Mouse (Mus musculus) ZHBTc4 (cell line): ENCODE measurements at regions not wholly inside any gene's neighbourhood (a gene's known extent, or its start where the extent isn't known, plus 50 kb on each side); places are given as distances from the start of the nearest gene placed in this dataset.
"Not testable (repeated sequence)": the region's sequence is repeated elsewhere in the genome, so short reads cannot be mapped to it uniquely, and the experiment has no call there.

Source experiments
- DNase-seq: peaks from one replicate; pipeline ENCODE4 v3.0.0-alpha.2; 2011; ENCODE audit warnings: low read depth, low spot score

DNA sequence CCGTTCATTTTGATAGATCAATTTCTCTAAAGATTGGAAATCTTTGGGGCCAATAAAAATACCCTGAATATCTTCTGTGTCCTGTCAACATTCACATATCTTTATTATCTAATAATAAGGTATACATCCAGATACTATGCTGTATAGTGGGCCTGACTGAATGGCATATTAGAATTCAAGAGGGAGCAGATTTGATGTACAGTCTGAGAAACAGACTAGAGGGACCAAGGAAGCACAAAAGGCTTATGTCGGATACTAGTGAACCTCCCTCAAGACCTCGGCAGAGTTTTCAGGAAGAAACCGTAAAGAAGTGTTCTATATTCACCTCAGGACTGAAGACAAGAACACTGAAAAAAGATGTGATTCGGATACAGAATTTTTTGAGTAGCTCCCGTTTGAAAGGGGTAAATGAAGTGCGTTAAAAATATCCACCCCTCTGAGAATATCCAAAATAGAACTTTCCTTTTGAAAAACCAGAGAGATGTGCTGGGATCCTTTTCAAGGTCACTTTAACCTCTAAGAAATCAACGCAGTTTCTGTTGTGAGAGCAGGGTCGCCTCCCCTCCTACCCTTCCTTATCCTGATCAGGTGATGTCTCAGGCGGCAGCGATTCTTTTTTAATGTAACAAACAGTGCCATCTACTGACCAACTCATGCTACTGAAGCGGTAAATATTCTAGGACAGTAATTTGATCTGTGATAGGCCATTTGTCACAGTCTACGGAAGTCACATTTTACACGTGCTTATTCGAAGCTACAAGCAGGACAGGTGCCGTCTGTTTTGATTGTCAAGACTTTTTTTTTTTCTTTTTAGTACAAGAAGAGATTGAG, 485.1 kb upstream of the Hsf2 start:
- DNase-seq: peak; percentile 66

DNA sequence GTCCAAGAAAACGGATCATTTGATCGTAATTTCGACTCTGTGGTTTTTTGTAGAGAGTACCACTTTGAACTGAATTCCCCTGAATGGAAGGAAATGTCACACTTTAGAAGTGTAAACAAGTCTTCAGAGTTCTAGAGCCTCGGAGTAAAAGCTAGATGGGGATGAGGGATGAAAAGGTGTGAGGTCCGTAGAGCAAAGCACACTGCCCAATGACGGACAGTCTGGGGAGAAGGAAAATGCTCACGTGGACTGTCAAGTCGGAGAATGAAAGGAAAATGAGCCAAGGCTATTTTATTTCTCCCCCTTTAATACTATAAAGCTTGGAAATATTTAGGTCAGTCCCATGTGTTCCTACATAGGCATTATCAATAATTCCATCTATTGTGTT, 484.5 kb upstream of the Hsf2 start:
- no peak for DNase-seq

DNA sequence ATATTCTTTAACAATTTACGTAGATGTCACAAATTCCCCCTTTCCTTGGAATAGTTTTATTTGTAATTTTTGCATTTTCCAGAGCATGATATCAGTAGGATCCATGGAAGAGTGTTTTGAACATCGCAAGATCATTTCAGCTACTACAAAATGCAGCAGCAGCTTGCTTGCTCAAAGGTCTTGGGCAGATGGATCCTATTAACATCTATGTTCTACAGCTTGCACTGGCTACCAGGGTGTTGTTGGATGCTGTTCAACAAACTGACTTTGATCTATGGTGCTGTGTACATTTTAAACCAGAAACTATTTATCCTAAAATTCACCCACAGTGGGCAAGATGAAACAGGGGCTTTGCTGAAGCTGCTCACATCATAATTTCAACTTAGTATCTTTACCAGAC, 448.5 kb upstream of the Hsf2 start:
- no peak for DNase-seq

DNA sequence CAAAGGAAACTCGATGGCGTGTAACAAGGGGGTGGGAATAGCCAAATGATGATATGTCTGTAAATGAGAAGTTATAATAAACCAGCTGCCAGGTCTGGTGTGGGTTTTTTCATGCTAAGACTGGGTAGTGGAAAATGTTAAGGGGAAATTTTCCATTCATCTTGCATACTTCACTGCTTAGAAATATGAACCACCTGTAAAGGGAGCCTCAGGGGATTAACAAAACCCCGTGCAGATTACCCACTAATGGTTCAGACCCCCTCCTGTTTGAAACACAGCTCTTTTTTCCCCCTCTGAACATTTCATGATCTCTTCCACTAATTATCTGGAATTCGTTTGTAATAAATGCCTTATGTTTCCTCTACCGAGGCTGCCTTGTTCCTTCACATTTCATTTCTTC, 446.0 kb upstream of the Hsf2 start:
- DNase-seq: no peak

DNA sequence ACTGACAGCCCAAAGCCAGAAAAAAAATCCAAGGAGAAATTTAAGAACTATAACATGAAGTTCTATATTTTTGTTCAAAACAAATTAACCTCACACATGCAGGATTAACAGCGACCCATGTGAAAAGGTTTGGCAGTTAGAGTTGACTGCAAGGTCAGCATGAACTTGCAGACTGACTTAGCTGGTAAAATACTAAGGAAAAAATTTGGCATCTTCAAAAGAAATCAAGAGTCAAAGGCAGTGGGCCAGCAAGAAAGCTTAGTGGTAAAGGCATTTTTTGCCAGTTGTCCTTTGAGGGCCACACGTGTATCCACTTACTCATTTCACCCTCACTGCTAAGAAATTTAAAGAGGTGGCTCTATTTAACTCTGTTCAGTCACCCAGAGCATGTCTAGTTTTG, 440.2 kb upstream of the Hsf2 start:
- DNase-seq: no peak

DNA sequence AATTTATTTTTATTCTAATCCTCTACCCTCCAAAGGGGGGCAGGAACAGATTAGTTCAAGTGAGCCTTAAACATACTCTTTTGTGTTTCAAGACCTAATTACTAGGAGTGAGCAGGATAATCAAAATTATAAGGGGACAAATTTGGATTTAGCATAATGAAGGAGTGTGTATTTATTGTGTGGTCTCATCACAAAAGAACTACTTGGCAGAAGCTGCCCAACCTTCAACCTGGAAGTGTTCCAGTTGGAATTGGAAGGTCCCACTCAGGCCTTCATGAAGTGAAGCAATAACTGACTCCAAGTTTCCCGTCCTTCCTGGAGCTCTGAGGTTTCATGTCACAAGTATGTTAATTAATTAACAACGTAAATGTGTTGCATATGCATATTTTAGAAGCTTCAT, 439.3 kb upstream of the Hsf2 start:
- DNase-seq: no peak

DNA sequence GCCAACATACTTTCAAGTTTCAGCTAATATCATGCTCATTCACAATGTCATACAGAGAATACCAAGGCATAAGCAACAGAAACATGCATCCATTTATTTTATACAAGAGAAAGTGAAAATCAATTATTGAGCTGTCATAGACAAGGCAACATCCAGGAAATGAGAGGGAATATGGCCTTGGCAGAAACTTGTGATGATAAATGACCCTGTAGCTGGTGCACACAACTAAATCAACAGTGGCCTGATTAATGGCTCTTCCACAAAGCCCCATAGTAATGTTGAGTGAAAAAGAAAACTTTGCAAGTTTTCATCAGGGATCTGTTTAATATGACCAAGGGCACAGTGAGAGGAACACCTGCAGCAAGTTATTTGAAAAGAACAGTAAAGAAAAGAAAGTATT, 438.5 kb upstream of the Hsf2 start:
- no peak for DNase-seq

DNA sequence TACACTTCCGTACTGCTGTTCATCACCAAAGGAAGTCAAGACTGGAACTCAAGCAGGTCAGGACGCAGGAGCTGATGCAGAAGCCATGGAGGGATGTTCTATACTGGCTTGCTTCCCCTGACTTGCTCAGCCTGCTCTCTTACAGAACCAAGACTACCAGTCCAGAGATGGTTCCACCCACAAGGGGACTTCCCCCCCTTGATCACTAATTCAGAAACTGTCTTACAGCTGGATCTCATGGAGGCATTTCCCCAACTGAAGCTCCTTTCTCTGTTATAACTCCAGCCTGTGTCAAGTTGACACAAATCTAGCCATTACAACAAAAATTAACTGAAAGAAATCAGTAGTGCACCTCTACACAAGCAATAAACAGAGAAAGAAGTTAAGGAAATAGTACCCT, 432.8 kb upstream of the Hsf2 start:
- DNase-seq: not testable (repeated sequence)

DNA sequence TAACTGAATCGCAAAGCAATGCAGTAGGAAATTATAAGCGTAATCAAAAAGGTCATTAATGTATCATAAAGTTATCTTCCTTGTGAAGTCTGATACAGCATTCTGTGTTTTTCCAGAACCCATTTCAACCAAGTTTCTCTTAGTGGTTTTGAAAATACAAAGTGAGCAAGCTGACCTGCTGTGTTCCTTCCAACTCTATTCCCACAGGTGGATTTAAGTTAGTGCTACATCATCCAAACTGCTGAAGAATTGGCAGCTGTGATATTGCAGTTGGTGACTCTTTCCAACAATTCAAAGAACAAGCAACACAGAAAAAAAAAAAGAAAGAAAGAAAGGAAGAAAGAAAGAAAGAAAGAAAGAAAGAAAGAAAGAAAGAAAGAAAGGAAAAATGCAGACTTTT, 396.1 kb upstream of the Hsf2 start:
- no peak for DNase-seq

DNA sequence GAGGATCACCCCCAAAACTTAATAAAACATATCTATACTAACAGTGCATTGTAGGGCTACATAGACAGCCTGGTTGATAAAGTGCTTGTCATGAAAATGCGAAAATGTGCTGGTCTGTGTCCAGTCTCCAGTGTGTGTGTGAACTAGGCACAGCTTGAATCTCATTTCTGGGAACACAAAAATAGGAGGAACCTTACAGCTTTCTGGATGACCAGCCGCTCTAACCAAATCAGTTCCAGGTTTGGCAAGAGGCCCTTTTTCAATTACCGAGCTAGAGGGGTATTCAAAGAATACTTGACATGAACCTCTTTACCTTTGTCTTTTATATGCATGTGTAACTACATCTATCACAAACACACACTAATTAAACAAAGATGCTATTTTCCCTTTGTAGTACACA, 390.3 kb upstream of the Hsf2 start:
- no peak for DNase-seq

DNA sequence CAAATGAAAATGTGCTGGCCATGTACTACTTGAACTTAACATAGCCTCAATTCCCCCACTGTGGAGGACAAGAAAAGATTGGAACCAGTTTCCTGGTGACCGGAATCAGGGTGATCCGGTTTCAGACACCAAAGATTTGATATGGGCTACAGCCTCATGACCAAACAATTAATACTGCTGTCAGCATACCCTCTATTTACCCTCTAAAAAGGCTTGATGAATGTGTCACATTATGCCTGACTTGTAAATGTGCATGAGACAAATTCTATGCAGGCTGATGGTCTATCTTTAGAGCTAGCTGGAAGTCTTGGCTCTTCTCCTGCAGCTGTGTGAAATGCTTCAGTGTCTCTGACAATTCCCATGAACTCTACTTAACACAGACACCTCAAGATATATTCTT, 372.8 kb upstream of the Hsf2 start:
- DNase-seq: no peak

DNA sequence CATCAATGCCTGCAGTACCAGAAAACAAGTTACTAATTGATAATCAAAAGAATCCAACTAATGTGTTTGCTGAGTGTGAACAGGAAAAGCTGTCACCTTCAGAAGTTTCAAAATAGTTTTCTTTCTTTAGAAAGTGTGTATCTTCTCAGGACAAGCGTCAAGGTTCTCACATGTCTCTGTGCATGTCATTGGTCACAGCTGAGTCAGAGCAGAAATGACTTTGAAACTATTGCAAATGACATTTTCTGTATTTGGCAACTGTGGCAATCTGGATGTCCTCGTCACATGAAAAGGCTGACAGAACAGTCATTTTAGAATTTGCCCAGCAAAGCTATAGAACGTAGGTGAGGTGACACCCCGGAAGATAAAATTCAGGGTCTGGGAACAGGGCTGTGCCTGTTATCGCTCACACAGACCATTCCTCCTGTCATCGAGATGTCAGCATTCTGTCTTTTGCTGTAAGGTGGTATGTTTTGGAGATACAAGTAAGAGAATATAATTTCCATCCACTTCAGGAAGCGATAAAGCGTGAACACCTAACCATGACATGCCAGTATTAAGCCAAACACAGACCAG, 371.4 kb upstream of the Hsf2 start:
- DNase-seq: no peak

DNA sequence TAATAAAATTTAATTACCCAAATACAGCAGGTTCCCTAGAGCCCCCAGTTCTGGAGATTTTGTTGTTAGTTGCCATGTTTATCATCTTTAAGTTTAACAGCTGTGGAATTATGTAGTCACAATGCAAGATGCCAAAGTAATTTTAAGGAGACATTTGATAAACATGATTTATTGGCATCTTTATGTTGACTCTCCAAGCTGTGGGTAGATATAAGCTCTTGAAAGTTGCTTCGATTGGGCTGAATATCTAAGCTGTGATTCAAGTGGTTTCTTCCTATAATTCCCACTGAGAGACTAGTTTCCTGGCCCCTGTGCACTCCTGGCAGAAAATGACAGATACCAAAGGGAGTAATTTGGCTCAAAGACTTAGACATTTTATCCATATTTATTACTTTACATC, 364.7 kb upstream of the Hsf2 start:
- DNase-seq: no peak

DNA sequence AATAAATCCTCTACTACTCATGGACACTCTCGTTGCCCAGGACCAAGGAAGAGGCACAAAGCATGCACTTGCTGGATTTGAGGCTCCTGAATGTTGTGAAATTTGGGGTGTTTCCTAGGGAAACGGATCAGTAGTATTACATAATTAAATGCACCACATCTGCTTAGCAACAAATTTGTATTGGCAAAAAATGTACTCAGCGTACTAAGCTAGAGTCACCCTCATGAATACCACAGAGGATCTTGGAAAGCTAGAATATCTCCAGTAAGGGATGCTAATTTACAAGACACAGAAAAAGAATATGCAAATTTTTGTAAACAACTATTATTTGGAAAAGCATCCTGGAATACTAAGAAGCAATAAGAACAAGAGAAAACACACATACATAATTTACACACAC, 359.0 kb upstream of the Hsf2 start:
- DNase-seq: no peak

DNA sequence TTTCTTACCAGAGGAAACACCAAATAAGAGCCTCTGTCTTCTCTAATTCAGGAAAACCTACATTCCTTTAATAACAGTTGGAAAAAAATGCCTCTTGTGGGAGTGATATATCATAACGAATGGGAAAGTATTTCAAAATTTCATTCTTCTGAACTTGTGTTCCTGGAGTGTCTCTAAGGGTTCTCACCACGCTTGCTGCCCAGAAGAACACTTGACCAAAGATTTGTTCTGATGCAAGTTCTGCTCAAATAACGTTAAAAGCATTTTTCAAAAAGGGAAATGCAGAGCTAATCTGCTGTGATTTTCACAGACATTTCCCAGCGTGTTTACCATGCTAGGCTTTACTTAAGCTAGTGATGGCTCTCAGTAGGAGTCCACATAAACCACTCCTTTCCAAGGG, 329.8 kb upstream of the Hsf2 start:
- no peak for DNase-seq

DNA sequence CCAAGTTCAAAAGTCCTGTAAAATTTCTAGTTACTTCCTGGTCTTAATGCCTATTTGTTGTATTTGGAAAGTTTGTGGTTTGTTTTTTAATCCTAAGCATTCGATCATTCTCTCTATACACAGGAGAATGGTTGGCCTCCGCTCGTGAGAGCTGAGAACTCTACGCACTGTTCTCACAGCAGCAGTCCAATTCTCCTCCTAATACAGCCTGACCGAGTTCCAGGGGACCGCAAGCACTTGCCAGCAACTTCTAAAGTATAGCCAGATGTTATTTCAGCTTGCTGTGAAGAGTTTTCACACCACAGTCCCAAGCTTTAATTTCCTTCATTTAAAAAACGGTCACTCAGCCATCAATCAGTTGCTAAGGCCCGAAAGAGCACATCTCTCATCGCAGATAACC, 329.3 kb upstream of the Hsf2 start:
- DNase-seq: no peak

DNA sequence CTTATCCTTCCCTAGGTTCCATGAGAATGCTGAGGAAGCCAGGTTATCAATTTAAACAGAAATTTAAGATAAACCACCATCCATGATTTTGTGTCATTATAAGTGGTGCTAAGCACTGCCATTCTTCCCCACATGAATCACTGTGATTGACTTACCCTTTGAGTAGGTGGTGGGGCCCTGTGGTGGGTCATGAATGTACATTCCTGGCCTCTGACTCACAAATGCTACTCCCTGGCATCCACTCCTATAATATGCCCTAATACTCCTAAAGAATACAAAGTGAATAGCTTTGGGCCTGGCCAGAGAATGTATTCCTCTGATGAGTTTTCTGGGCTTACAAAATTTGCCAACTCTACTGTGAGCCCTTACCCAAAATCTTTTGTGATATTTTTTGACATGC, 325.6 kb upstream of the Hsf2 start:
- DNase-seq: no peak

DNA sequence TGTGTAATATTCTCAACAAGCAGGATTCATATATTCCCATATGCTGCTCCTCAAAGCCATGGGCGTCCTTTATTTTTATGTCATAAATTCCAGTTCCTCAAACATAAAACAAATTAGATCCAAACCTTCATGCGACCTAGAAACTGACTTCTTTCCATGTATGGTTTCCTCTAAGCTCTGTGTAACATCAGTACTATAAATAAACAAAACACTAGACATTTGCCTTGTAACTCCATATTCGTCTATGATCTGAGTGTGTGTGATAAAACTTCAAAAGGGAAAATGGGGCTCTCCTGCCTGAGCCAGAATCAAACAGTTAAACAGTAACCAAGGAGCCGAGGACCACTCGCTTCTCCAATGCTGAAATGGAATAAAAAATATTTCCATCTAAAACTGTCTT, 322.8 kb upstream of the Hsf2 start:
- DNase-seq: no peak

DNA sequence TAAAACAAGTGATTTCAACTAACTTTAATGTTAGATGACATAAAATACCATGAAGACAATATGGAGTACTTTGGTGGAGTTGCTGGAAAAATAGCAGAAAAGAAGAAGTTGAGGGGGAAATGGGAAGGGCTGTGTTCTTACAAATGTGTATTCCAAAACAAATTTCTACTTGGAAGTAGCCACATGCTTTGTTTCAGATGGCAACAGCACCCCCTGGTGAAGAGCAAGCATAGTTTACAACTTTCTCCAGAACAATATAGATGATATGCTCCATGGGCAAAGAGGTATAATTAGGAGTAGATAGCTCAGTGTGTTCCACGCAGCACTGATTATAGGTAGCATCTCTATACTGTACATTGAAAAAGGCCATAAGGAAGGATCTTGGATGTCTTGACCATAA, 302.6 kb upstream of the Hsf2 start:
- DNase-seq: peak; percentile 35

DNA sequence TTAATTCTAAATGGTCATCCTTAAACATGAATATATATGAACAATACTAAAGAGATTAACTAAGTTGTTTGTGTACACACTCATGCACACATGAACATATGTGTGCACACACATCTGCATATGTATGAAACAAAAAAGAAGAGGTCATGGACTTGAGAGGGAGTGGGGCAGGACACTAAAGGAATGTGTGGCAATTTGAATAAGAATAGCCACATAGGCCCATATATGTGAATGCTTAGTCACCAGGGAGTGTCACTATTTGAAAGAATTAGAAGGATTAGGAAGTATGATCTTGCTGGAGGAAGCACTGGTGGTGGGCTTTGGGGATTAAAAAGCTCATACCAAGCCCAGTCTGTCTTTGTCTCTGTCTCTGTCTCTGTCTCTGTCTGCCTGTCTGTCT, 275.5 kb upstream of the Hsf2 start:
- DNase-seq: peak; percentile 53

DNA sequence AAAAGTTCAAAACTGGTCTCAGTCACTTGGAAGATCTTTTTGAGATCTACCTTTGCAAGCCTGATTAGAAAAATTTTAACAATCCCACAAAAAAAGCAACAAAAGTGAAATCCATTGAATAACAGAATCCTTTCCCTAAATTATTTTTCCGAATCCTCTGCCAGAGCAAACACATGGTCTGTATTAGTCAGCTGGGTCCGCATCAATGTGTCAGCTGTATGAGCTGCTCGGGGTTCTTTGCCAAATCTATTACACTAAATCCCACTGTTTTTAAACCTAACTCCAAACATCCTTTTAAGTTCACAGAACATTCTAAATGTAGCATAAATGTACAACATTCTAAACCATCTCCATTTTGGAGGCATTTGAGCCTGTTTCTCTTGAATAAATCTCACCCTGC, 255.1 kb upstream of the Hsf2 start:
- no peak for DNase-seq

DNA sequence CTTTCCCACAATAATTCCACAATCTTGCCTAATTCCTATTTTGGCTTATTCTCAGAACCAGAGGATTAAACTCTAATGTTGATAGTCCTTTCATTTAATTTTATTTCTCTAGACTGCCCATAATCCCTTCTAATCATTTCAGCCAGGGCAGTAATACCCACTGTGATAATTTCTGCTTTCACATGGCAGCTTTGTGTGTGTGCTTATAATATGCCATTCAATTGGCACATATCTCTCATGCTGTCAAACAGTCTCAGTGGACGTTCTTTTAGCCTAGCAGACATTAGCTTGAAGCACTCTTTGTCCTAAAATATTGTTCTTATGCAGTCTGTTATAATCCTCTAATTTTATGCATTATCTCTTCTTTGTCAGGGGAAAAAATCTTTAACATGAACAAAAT, 205.0 kb upstream of the Hsf2 start:
- no peak for DNase-seq

DNA sequence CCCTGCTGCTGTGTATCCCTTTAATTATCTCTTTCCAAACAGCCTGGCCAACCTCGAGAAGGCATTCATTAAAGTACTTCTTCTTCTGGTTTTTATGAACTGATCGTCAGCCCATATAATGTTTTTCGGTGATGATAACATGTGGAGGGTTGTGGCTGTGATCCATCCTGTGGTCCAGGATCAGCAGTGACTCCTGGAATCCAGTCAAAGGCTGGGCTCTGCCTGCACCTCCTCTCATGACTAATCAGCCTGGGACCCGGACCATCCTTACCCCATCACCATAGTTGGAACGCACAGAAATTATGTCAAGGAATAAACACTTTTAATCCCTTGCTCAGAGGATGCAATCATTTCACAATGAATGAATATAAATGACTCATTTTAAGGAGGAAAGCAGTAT, 203.3 kb upstream of the Hsf2 start:
- no peak for DNase-seq

DNA sequence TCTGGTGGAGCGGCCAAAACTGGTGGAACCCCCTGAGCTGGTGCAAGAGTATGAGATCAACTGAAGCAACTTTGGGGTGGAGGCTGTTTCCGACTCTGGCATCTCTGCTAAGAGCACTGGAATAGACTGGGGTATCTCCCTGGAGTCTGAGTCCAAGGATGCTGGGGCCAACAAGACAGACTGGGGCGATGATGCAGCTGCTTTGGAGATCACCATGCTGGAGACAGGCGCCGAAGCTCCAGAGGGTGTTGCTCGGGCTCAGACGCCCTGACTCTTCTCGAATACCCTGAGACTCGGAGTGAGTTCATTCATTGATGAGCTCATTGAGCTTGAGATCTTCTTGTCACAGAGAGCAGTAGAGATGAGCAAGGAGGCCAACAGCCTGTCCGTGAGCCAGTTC, 194.6 kb upstream of the Hsf2 start:
- DNase-seq: no peak
